26 mouse cellular contexts compared by ENCODE assay signal in the genomic region with DNA sequence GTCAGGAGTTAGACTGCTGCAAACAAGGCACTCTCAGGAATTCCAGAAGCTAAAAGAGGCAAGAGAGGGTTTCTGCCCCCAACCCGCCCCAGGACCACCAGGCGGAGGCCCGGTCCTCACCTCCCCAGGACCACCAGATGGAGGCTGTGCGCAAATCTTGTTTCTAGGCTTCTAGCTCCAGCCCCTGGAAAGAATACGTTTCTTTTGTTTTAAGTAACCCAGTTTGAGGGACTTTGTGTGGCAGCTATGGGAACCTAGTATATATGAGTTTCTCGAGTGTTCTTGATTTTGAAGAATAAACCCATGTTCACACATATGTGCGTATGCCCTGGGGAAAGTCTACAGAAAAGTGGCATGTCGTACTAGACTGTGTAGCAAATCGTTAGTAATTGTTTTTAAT. TPM values are rescaled to one million over a fixed set of nuclear protein-coding genes. Genes with fewer than 3 reads are reported as not detected.
DNase-seq lines count a peak whose midpoint lies in the region; ATAC-seq and TF ChIP-seq lines count a peak whose summit lies in the region.
"Had no signal": no experiment of that assay in that cellular context is flagged by ENCODE, and none has a peak within 500 bp of the region (broad histone marks: within the 10 kb centered on the region; RNA-seq: fewer than 3 reads in every experiment).

No protein-coding gene starts in this region.

- no peaks in the 10 kb centered on the region for H3K36me3 ChIP-seq in kidney, postnatal 0 days (ENCODE audit: insufficient read depth, low read length)
- no peaks in the 10 kb centered on the region for H3K36me3 ChIP-seq in embryonic facial prominence, embryonic 13.5 days
- no peaks in the 10 kb centered on the region for H3K36me3 ChIP-seq in limb, embryonic 14.5 days (ENCODE audit: control insufficient read depth, insufficient read depth, low read length)
- H3K36me3 ChIP-seq: embryonic facial prominence, embryonic 15.5 days; forebrain, embryonic 15.5 days; hindbrain, embryonic 12.5 days; liver, embryonic 15.5 days; lung, embryonic 15.5 days; neural tube, embryonic 12.5 days had no signal

- no peak for TF ChIP-seq POLR2A in limb, embryonic 14.5 days (IDR thresholded peaks at IDR 0.05; ENCODE audit: borderline replicate concordance, extremely low read depth, insufficient read depth, insufficient read length)

- H3K27me3 ChIP-seq in kidney, postnatal 0 days (ENCODE audit: insufficient read depth, low read length): no peaks in the 10 kb centered on the region; the same call in 1 of the 2 replicates
- H3K27me3 ChIP-seq in embryonic facial prominence, embryonic 13.5 days: no peaks in the 10 kb centered on the region
- no peaks in the 10 kb centered on the region for H3K27me3 ChIP-seq in limb, embryonic 14.5 days (ENCODE audit: control insufficient read depth, insufficient read depth, low read length)
- H3K27me3 ChIP-seq: embryonic facial prominence, embryonic 15.5 days; forebrain, embryonic 15.5 days; hindbrain, embryonic 12.5 days; liver, embryonic 15.5 days; lung, embryonic 15.5 days; neural tube, embryonic 12.5 days had no signal

- ATAC-seq in kidney, postnatal 0 days (replicated peaks; ENCODE audit: low FRiP score, low read depth): no peak
- ATAC-seq in embryonic facial prominence, embryonic 13.5 days (ENCODE audit: insufficient number of reproducible peaks, insufficient read depth, low FRiP score, low TSS enrichment, low read depth): no peak
- ATAC-seq in limb, embryonic 14.5 days (ENCODE audit: low FRiP score, low read depth): peak; percentile 25; the same call in 1 of the 2 replicates
- ATAC-seq: CD4-positive, CD25-positive, alpha-beta regulatory T cell, adult 4 months; forebrain, embryonic 15.5 days; Patski had no signal

- no peak for TF ChIP-seq CTCF in kidney, postnatal 0 days (IDR thresholded peaks at IDR 0.05; ENCODE audit: low read depth)

- peak; percentile 64 for DNase-seq in heart, adult 11 months
- DNase-seq in heart, adult 9 months (ENCODE audit: low spot score in 2 of 2): no peak
- DNase-seq in kidney, postnatal 0 days (ENCODE audit: low spot score): no peak
- DNase-seq in kidney, adult 11 months: no peak
- DNase-seq in limb, embryonic 14.5 days (ENCODE audit: low spot score): no peak
- DNase-seq in ovary, postnatal 36 days (ENCODE audit: low spot score): no peak
- no peak for DNase-seq in left cerebral cortex, adult 18-20 months (ENCODE audit: low spot score in 2 of 2)
- DNase-seq: adrenal gland, adult 2 months; cerebellum, adult 11 months; cerebellum, postnatal 10 days; gastrocnemius, postnatal 10 days; kidney, postnatal 14 days; lung, postnatal 36 days; thymus, adult 18-20 months; thymus, postnatal 36 days had no signal

- H3K4me2 ChIP-seq in kidney, postnatal 0 days (ENCODE audit: low read length): 0 out of 2 replicates have a peak overlapping the region, but pooled peaks have one; percentile 31
- peak overlapping the region; percentile 31 for H3K4me2 ChIP-seq in embryonic facial prominence, embryonic 13.5 days
- H3K4me2 ChIP-seq in limb, embryonic 14.5 days (replicated peaks; ENCODE audit: low read depth, low read length, severe bottlenecking): peak overlapping the region; percentile 29
- H3K4me2 ChIP-seq: embryonic facial prominence, embryonic 15.5 days; forebrain, embryonic 15.5 days; hindbrain, embryonic 12.5 days; liver, embryonic 15.5 days; lung, embryonic 15.5 days; neural tube, embryonic 12.5 days had no signal

- H3K27ac ChIP-seq in kidney, postnatal 0 days: no peak overlapping the region
- peak overlapping the region; percentile 51 for H3K27ac ChIP-seq in embryonic facial prominence, embryonic 13.5 days
- H3K27ac ChIP-seq in limb, embryonic 14.5 days (replicated peaks; ENCODE audit: low read depth, low read length): peak overlapping the region; percentile 43; the same call in 1 of the 2 replicates
- H3K27ac ChIP-seq: embryonic facial prominence, embryonic 15.5 days; forebrain, embryonic 15.5 days; hindbrain, embryonic 12.5 days; liver, embryonic 15.5 days; lung, embryonic 15.5 days; neural tube, embryonic 12.5 days had no signal

- no peak overlapping the region for H3K4me3 ChIP-seq in kidney, postnatal 0 days (replicated peaks; ENCODE audit: low read depth, low read length)
- H3K4me3 ChIP-seq in embryonic facial prominence, embryonic 13.5 days: no peak overlapping the region
- H3K4me3 ChIP-seq in limb, embryonic 14.5 days (replicated peaks; ENCODE audit: low read length): no peak overlapping the region
- H3K4me3 ChIP-seq: embryonic facial prominence, embryonic 15.5 days; forebrain, embryonic 15.5 days; hindbrain, embryonic 12.5 days; liver, embryonic 15.5 days; lung, embryonic 15.5 days; neural tube, embryonic 12.5 days had no signal

- WGBS in kidney, postnatal 0 days: 68% methylated on average over 9 of the region's 9 CpGs
- WGBS in embryonic facial prominence, embryonic 13.5 days: 64% methylated on average over 9 of the region's 9 CpGs
- 66% methylated on average over 9 of the region's 9 CpGs for WGBS in limb, embryonic 14.5 days

- no peak overlapping the region for H3K9ac ChIP-seq in kidney, postnatal 0 days (ENCODE audit: low read depth, low read length)
- no peak overlapping the region for H3K9ac ChIP-seq in embryonic facial prominence, embryonic 13.5 days
- peak overlapping the region; percentile 34 for H3K9ac ChIP-seq in limb, embryonic 14.5 days (ENCODE audit: low read depth, low read length, severe bottlenecking)
- H3K9ac ChIP-seq: embryonic facial prominence, embryonic 15.5 days; forebrain, embryonic 15.5 days; hindbrain, embryonic 12.5 days; liver, embryonic 15.5 days; lung, embryonic 15.5 days; neural tube, embryonic 12.5 days had no signal

- H3K4me1 ChIP-seq in kidney, postnatal 0 days (replicated peaks; ENCODE audit: insufficient read depth, low read length): peaks cover 4% of the 10 kb centered on the region; the same call in 1 of the 2 replicates
- H3K4me1 ChIP-seq in embryonic facial prominence, embryonic 13.5 days: peaks cover 20% of the 10 kb centered on the region
- H3K4me1 ChIP-seq in limb, embryonic 14.5 days (ENCODE audit: control insufficient read depth, insufficient read depth, low read length): peaks cover 20% of the 10 kb centered on the region

- no peaks in the 10 kb centered on the region for H3K9me3 ChIP-seq in kidney, postnatal 0 days (replicated peaks; ENCODE audit: low read length)
- no peaks in the 10 kb centered on the region for H3K9me3 ChIP-seq in embryonic facial prominence, embryonic 13.5 days
- H3K9me3 ChIP-seq in limb, embryonic 14.5 days (ENCODE audit: control insufficient read depth, low read length): no peaks in the 10 kb centered on the region
- H3K9me3 ChIP-seq: embryonic facial prominence, embryonic 15.5 days; forebrain, embryonic 15.5 days; hindbrain, embryonic 12.5 days; liver, embryonic 15.5 days; lung, embryonic 15.5 days; megakaryocyte, embryonic 14.5 days; neural tube, embryonic 12.5 days had no signal

RNA-seq across cellular contexts. Expression of gene Tmem150c, which starts 37.9 kb away (rescaled TPM):
- polyA plus RNA-seq in kidney, postnatal 0 days (2015; fragmentation: Nextera tagmentation; extraction: Ambion mirVana): 26.3 and 27.3 TPM in 2 replicates
- 1.9 and 2.4 TPM in 2 replicates for polyA plus RNA-seq in embryonic facial prominence, embryonic 13.5 days (2015; fragmentation: Nextera tagmentation; extraction: Ambion mirVana)
- polyA plus RNA-seq in limb, embryonic 14.5 days (2012; rRNA removed): 7.2 and 7.3 TPM in 2 replicates
- 4.7 and 4.8 TPM in 2 replicates for polyA plus RNA-seq in limb, embryonic 14.5 days (2014; fragmentation: Nextera tagmentation; extraction: Ambion mirVana)
- total RNA-seq in left cerebral cortex, adult 18-20 months (2021): 10 to 100 TPM; 48.9 to 50.1 TPM
- total RNA-seq: granulocyte monocyte progenitor cell, adult 5-6 weeks had no signal
- polyA plus RNA-seq: CD4-positive, CD25-positive, alpha-beta regulatory T cell, adult 4 months; Patski had no signal
